ENCODE assay signal across 9 mouse cellular contexts in genomic region chr2:75470688-75471054, GRCm38 (mm10).
DNase-seq lines count a peak whose midpoint lies in the region; ATAC-seq and TF ChIP-seq lines count a peak whose summit lies in the region.
"Had no signal": no experiment of that assay in that cellular context is flagged by ENCODE, and none has a peak within 500 bp of the region (broad histone marks: within the 10 kb centered on the region; RNA-seq: fewer than 3 reads in every experiment).

No protein-coding gene starts in this region.

- no peaks in the 10 kb centered on the region for H3K36me3 ChIP-seq in intestine, embryonic 14.5 days (ENCODE audit: control insufficient read depth, insufficient read depth, low read length)
- no peaks in the 10 kb centered on the region for H3K36me3 ChIP-seq in intestine, postnatal 0 days (ENCODE audit: control insufficient read depth, insufficient read depth)
- no peaks in the 10 kb centered on the region for H3K36me3 ChIP-seq in embryonic facial prominence, embryonic 10.5 days (replicated peaks)
- H3K36me3 ChIP-seq in forebrain, postnatal 0 days (ENCODE audit: insufficient read depth): no peaks in the 10 kb centered on the region
- H3K36me3 ChIP-seq in midbrain, embryonic 11.5 days (ENCODE audit: control insufficient read depth, insufficient read depth, low read length): no peaks in the 10 kb centered on the region
- H3K36me3 ChIP-seq: G1E had no signal

- 45% methylated on average over 9 of the region's 9 CpGs for WGBS in intestine, embryonic 14.5 days
- 64% methylated on average over 9 of the region's 9 CpGs for WGBS in intestine, postnatal 0 days
- WGBS in embryonic facial prominence, embryonic 10.5 days: 67% methylated on average over 9 of the region's 9 CpGs
- WGBS in forebrain, postnatal 0 days: 45% methylated on average over 9 of the region's 9 CpGs
- 66% methylated on average over 9 of the region's 9 CpGs for WGBS in midbrain, embryonic 11.5 days

- H3K9ac ChIP-seq in intestine, embryonic 14.5 days (ENCODE audit: low read length): no peak overlapping the region
- no peak overlapping the region for H3K9ac ChIP-seq in intestine, postnatal 0 days (ENCODE audit: low read depth, low read length)
- H3K9ac ChIP-seq in forebrain, postnatal 0 days: no peak overlapping the region; the same call in 1 of the 2 replicates
- H3K9ac ChIP-seq in midbrain, embryonic 11.5 days (ENCODE audit: low read length): no peak overlapping the region

- ATAC-seq in intestine, embryonic 14.5 days (replicated peaks; ENCODE audit: low FRiP score, low TSS enrichment, low read depth): no peak
- no peak for ATAC-seq in intestine, postnatal 0 days
- ATAC-seq in forebrain, postnatal 0 days: peak; percentile 40; the same call in 1 of the 2 replicates
- peak; percentile 66 for ATAC-seq in midbrain, embryonic 11.5 days (ENCODE audit: low FRiP score)

- H3K27ac ChIP-seq in intestine, embryonic 14.5 days (ENCODE audit: low read depth): no peak overlapping the region
- no peak overlapping the region for H3K27ac ChIP-seq in intestine, postnatal 0 days (ENCODE audit: low read depth, low read length)
- peak overlapping the region; percentile 80 for H3K27ac ChIP-seq in embryonic facial prominence, embryonic 10.5 days (replicated peaks)
- peak overlapping the region; percentile 42 for H3K27ac ChIP-seq in forebrain, postnatal 0 days (ENCODE audit: low read depth, low read length)
- peak overlapping the region; percentile 64; the same call in 1 of the 2 replicates for H3K27ac ChIP-seq in midbrain, embryonic 11.5 days (ENCODE audit: low read depth, low read length)

- DNase-seq in intestine, embryonic 14.5 days (ENCODE audit: low spot score): no peak
- DNase-seq in embryonic facial prominence, embryonic 10.5 days (ENCODE audit: low spot score): no peak
- DNase-seq in forebrain, postnatal 0 days: no peak
- DNase-seq in midbrain, embryonic 11.5 days (ENCODE audit: low spot score, missing footprints): no peak
- no peak for DNase-seq in spleen, adult 12 weeks (ENCODE audit: low spot score)
- no peak for DNase-seq in thymus, adult 18-20 months
- DNase-seq in urinary bladder, postnatal 25 days (ENCODE audit: low spot score): no peak

- peak overlapping the region; percentile 18; the same call in 1 of the 2 replicates for H3K4me2 ChIP-seq in intestine, embryonic 14.5 days (ENCODE audit: low read length)
- no peak overlapping the region for H3K4me2 ChIP-seq in intestine, postnatal 0 days (replicated peaks; ENCODE audit: low read depth)
- peak overlapping the region; percentile 25 for H3K4me2 ChIP-seq in forebrain, postnatal 0 days (ENCODE audit: low read depth)
- no peak overlapping the region for H3K4me2 ChIP-seq in midbrain, embryonic 11.5 days

- no peaks in the 10 kb centered on the region for H3K27me3 ChIP-seq in intestine, embryonic 14.5 days (replicated peaks; ENCODE audit: control insufficient read depth, insufficient read depth, low read length)
- no peaks in the 10 kb centered on the region for H3K27me3 ChIP-seq in intestine, postnatal 0 days (replicated peaks; ENCODE audit: control insufficient read depth, insufficient read depth, low read length)
- no peaks in the 10 kb centered on the region for H3K27me3 ChIP-seq in embryonic facial prominence, embryonic 10.5 days (replicated peaks; ENCODE audit: low read depth, poor library complexity, severe bottlenecking)
- H3K27me3 ChIP-seq in forebrain, postnatal 0 days (ENCODE audit: insufficient read depth, low read length): no peaks in the 10 kb centered on the region
- H3K27me3 ChIP-seq in midbrain, embryonic 11.5 days (ENCODE audit: control insufficient read depth, insufficient read depth, low read length): no peaks in the 10 kb centered on the region

- H3K4me3 ChIP-seq in intestine, embryonic 14.5 days (ENCODE audit: low read depth, low read length): no peak overlapping the region
- no peak overlapping the region for H3K4me3 ChIP-seq in intestine, postnatal 0 days (ENCODE audit: low read depth, low read length)
- no peak overlapping the region for H3K4me3 ChIP-seq in embryonic facial prominence, embryonic 10.5 days
- no peak overlapping the region for H3K4me3 ChIP-seq in forebrain, postnatal 0 days (ENCODE audit: low read depth, low read length)
- no peak overlapping the region for H3K4me3 ChIP-seq in midbrain, embryonic 11.5 days (ENCODE audit: low read depth, low read length)

- H3K4me1 ChIP-seq in intestine, embryonic 14.5 days (replicated peaks; ENCODE audit: control insufficient read depth, insufficient read depth, low read length): peaks cover 8% of the 10 kb centered on the region; the same call in 1 of the 2 replicates
- no peaks in the 10 kb centered on the region for H3K4me1 ChIP-seq in intestine, postnatal 0 days (replicated peaks; ENCODE audit: control insufficient read depth, insufficient read depth, low read length)
- peaks cover 21% of the 10 kb centered on the region for H3K4me1 ChIP-seq in embryonic facial prominence, embryonic 10.5 days
- no peaks in the 10 kb centered on the region for H3K4me1 ChIP-seq in forebrain, postnatal 0 days (ENCODE audit: insufficient read depth)
- H3K4me1 ChIP-seq in midbrain, embryonic 11.5 days (ENCODE audit: control insufficient read depth, insufficient read depth, low read length): no peaks in the 10 kb centered on the region

- TF ChIP-seq CTCF in intestine, postnatal 0 days (IDR thresholded peaks at IDR 0.05; ENCODE audit: low read depth): no peak
- TF ChIP-seq CTCF in forebrain, postnatal 0 days (IDR thresholded peaks at IDR 0.05; ENCODE audit: low read depth): no peak

- H3K9me3 ChIP-seq in intestine, embryonic 14.5 days (ENCODE audit: control insufficient read depth, low read length): no peaks in the 10 kb centered on the region
- no peaks in the 10 kb centered on the region for H3K9me3 ChIP-seq in intestine, postnatal 0 days (ENCODE audit: control insufficient read depth)
- no peaks in the 10 kb centered on the region for H3K9me3 ChIP-seq in embryonic facial prominence, embryonic 10.5 days
- no peaks in the 10 kb centered on the region for H3K9me3 ChIP-seq in forebrain, postnatal 0 days (ENCODE audit: low read length)
- H3K9me3 ChIP-seq in midbrain, embryonic 11.5 days (ENCODE audit: control insufficient read depth, low read length): no peaks in the 10 kb centered on the region
- H3K9me3 ChIP-seq: G1E had no signal

Comparison
In these comparisons a context has a peak if more than half of its experiments do, and no peak if none do; other contexts are left out.
1. H3K4me2 ChIP-seq: peak in intestine, embryonic 14.5 days (single experiment) and forebrain, postnatal 0 days (single experiment); none in intestine, postnatal 0 days (single experiment) and midbrain, embryonic 11.5 days (single experiment).
2. ATAC-seq: peak in forebrain, postnatal 0 days (single experiment) and midbrain, embryonic 11.5 days (single experiment); none in intestine, embryonic 14.5 days (single experiment) and intestine, postnatal 0 days (single experiment).
3. H3K27ac ChIP-seq: peak in embryonic facial prominence, embryonic 10.5 days (single experiment), forebrain, postnatal 0 days (single experiment) and midbrain, embryonic 11.5 days (single experiment); none in intestine, embryonic 14.5 days (single experiment) and intestine, postnatal 0 days (single experiment).